Mouse (Mus musculus): ENCODE data around the gene Fbxl3. TPM values are rescaled to one million over a fixed set of nuclear protein-coding genes. Genes with fewer than 3 reads are reported as not detected.

Fbxl3 gene
- total RNA-seq, 2 experiments from 2014 or later, result 66.6 to 80.9 TPM

GRCm38 (mm10) chr14:103085840-103086533, 13.4 kb downstream of the Fbxl3 start:
- DNase-seq (ENCODE audit: low spot score in 2 of 2), result no peak

GRCm38 (mm10) chr14:103079209-103079977, 20.0 kb downstream of the Fbxl3 start:
- no peak for DNase-seq (ENCODE audit: low spot score in 2 of 2)

- no peak for DNase-seq (ENCODE audit: low spot score in 2 of 2)
Measured at GRCm38 (mm10) chr14:103078006-103078912, 21.1 kb downstream of the Fbxl3 start.

- no peak for DNase-seq (ENCODE audit: low spot score in 2 of 2)
Measured at GRCm38 (mm10) chr14:103077272-103078005, 21.9 kb downstream of the Fbxl3 start.

GRCm38 (mm10) chr14:103075166-103075565, 24.2 kb downstream of the Fbxl3 start:
- no peak for DNase-seq (ENCODE audit: low spot score in 2 of 2)

GRCm38 (mm10) chr14:103073825-103074224, 25.5 kb downstream of the Fbxl3 start:
- DNase-seq (ENCODE audit: low spot score in 2 of 2), result no peak

- no peak for DNase-seq (ENCODE audit: low spot score in 2 of 2)
Measured at GRCm38 (mm10) chr14:103072731-103073130, 26.6 kb downstream of the Fbxl3 start.

GRCm38 (mm10) chr14:103071471-103071870, 27.9 kb downstream of the Fbxl3 start:
- DNase-seq (ENCODE audit: low spot score in 2 of 2), result no peak

GRCm38 (mm10) chr14:103070790-103071189, 28.6 kb downstream of the Fbxl3 start:
- DNase-seq (ENCODE audit: low spot score in 2 of 2), result no peak

GRCm38 (mm10) chr14:103069864-103070611, 29.3 kb downstream of the Fbxl3 start, which contains the start of gene Cln5:
Cln5 (plus strand) TSS chr14:103070216.
- peak; percentile 83 to 89 for DNase-seq (ENCODE audit: low spot score in 2 of 2)

- no peak for DNase-seq (ENCODE audit: low spot score in 2 of 2)
Measured at GRCm38 (mm10) chr14:103069465-103069863, 29.9 kb downstream of the Fbxl3 start.

GRCm38 (mm10) chr14:103065294-103066167, 33.8 kb downstream of the Fbxl3 start:
- DNase-seq (ENCODE audit: low spot score in 2 of 2), result peak; percentile 79 to 82

- DNase-seq (ENCODE audit: low spot score in 2 of 2), result no peak
Measured at GRCm38 (mm10) chr14:103059495-103059894, 39.9 kb downstream of the Fbxl3 start.

GRCm38 (mm10) chr14:103058998-103059397, 40.4 kb downstream of the Fbxl3 start:
- no peak for DNase-seq (ENCODE audit: low spot score in 2 of 2)

- no peak for DNase-seq (ENCODE audit: low spot score in 2 of 2)
Measured at GRCm38 (mm10) chr14:103056601-103057000, 42.8 kb downstream of the Fbxl3 start.

- no peak for DNase-seq (ENCODE audit: low spot score in 2 of 2)
Measured at GRCm38 (mm10) chr14:103054731-103055130, 44.6 kb downstream of the Fbxl3 start.

GRCm38 (mm10) chr14:103051159-103051769, 48.1 kb downstream of the Fbxl3 start:
- DNase-seq (ENCODE audit: low spot score in 2 of 2), result peak; percentile 76 to 83

- DNase-seq (ENCODE audit: low spot score in 2 of 2), result no peak
Measured at GRCm38 (mm10) chr14:103048292-103049086, 50.9 kb downstream of the Fbxl3 start.
